Mouse (Mus musculus): ENCODE measurements around the gene Cd247. TPM values are rescaled to one million over a fixed set of nuclear protein-coding genes. Genes with fewer than 3 reads are reported as not detected.

Cd247 gene
- 0.84 and 1.0 TPM in 2 replicates for polyA plus RNA-seq (2012; rRNA removed)

GRCm38 (mm10) chr1:165788511-165788910 is at the start of gene Cd247:
Gene Cd247 (plus strand): TSS chr1:165788681.

GRCm38 (mm10) chr1:165763635-165764372 is 24.7 kb upstream of the Cd247 start, which contains the start of gene Creg1:
Gene Creg1 (plus strand): TSS chr1:165763746.

Other genes with a start within 250 kb of the Cd247 start
- 137 and 144 TPM in 2 replicates for gene Mpzl1, start 154.1 kb upstream of the Cd247 start, polyA plus RNA-seq (2012; rRNA removed)
- 9.8 and 13.3 TPM in 2 replicates for gene Rcsd1, start 78.9 kb upstream of the Cd247 start, polyA plus RNA-seq (2012; rRNA removed)
- gene Creg1, start 24.9 kb upstream of the Cd247 start, polyA plus RNA-seq (2012; rRNA removed): 12.2 and 14.9 TPM in 2 replicates
- 13.0 and 14.7 TPM in 2 replicates for gene Pou2f1, start 214.0 kb downstream of the Cd247 start, polyA plus RNA-seq (2012; rRNA removed)